Mouse (Mus musculus) embryonic facial prominence, embryonic 10.5 days (tissue): ENCODE data around the gene St8sia2. TPM values are rescaled to one million over a fixed set of nuclear protein-coding genes. Genes with fewer than 3 reads are reported as not detected.

Experiments used
- DNase-seq: peaks from one replicate; pipeline ENCODE4 v3.0.0-alpha.2; 2017; ENCODE audit warnings: low spot score
- H3K27ac ChIP-seq: fragments of 300-500 bp; sonication (generic); replicated peaks from 2 replicates; pipeline ENCODE4 v1.5.1; 2016; ENCODE audit warnings: mild to moderate bottlenecking
- H3K27me3 ChIP-seq: fragments of 300-500 bp; sonication (generic); replicated peaks from 2 replicates; pipeline ENCODE4 v1.6.1; 2016; ENCODE audit warnings: low read depth, mild to moderate bottlenecking; ENCODE audit not compliant: poor library complexity, severe bottlenecking
- H3K36me3 ChIP-seq: fragments of 300-500 bp; sonication (generic); replicated peaks from 2 replicates; pipeline ENCODE4 v1.6.1; 2016; ENCODE audit warnings: mild to moderate bottlenecking, moderate library complexity
- H3K4me1 ChIP-seq: fragments of 300-500 bp; sonication (generic); 2 replicates; pipeline ENCODE4 v1.6.1; 2016
- H3K4me3 ChIP-seq: fragments of 300-500 bp; sonication (generic); 2 replicates; pipeline ENCODE4 v1.5.1; 2016; ENCODE audit warnings: mild to moderate bottlenecking, moderate library complexity
- H3K9me3 ChIP-seq: fragments of 300-500 bp; sonication (generic); 2 replicates; pipeline ENCODE4 v1.6.1; 2016; ENCODE audit warnings: mild to moderate bottlenecking
- WGBS: fragments of 180-500 bp; shearing (Covaris S2); methylation state at CpG from one replicate; pipeline ENCODE4 v1.1.7; 2016; 5-methylcytosine and 5-hydroxymethylcytosine counted together
- polyA plus RNA-seq: library from polyadenylated mRNA; unstranded; fragments of >200 nt; fragmentation: Nextera tagmentation; extraction: Ambion mirVana; gene quantifications from 2 replicates; pipeline ENCODE4 v1.2.1, GENCODE M21; 2016

St8sia2 gene
- polyA plus RNA-seq, 1 experiment from 2014 or later: 14.7 TPM

GRCm38 (mm10) chr7:73954441-73954840 is 59.0 kb downstream of the St8sia2 start:
- H3K4me3 ChIP-seq: no peak overlapping the region
- no peak for DNase-seq
- WGBS: 74% methylated on average over 5 of the region's 5 CpGs
- no peaks in the 10 kb centered on the region for H3K27me3 ChIP-seq
- no peak overlapping the region for H3K27ac ChIP-seq
- peaks cover 91% of the 10 kb centered on the region for H3K36me3 ChIP-seq
- peaks cover 5% of the 10 kb centered on the region; the same call in 1 of the 2 replicates for H3K4me1 ChIP-seq
- no peaks in the 10 kb centered on the region for H3K9me3 ChIP-seq

GRCm38 (mm10) chr7:73953131-73953530 is 60.4 kb downstream of the St8sia2 start:
- Histone ChIP-seq H3K27me3 (no peaks in the 10 kb centered on the region), H3K9me3 (no peaks in the 10 kb centered on the region), H3K4me1 (no peaks in the 10 kb centered on the region), H3K4me3 (no peak overlapping the region), H3K36me3 (peaks cover 87% of the 10 kb centered on the region), H3K27ac (no peak overlapping the region)
- no peak for DNase-seq
- 88% methylated on average over 4 of the region's 4 CpGs for WGBS

GRCm38 (mm10) chr7:73941640-73942039 is 71.8 kb downstream of the St8sia2 start:
- WGBS: 82% methylated on average over 4 of the region's 4 CpGs
- no peak overlapping the region for H3K27ac ChIP-seq
- H3K4me3 ChIP-seq: no peak overlapping the region
- peak; percentile 39 for DNase-seq
- H3K27me3 ChIP-seq: no peaks in the 10 kb centered on the region
- H3K9me3 ChIP-seq: no peaks in the 10 kb centered on the region
- H3K36me3 ChIP-seq: peaks cover 70% of the 10 kb centered on the region
- H3K4me1 ChIP-seq: peaks cover 8% of the 10 kb centered on the region; the same call in 1 of the 2 replicates

- WGBS: 92% methylated on average over 8 of the region's 8 CpGs
- Histone ChIP-seq H3K36me3 (peaks cover 47% of the 10 kb centered on the region), H3K9me3 (no peaks in the 10 kb centered on the region)
These were observed 74.3 kb downstream of the St8sia2 start for GRCm38 (mm10) chr7:73939236-73939635.

GRCm38 (mm10) chr7:73938046-73938810 is 75.3 kb downstream of the St8sia2 start:
- peaks cover 8% of the 10 kb centered on the region; the same call in 1 of the 2 replicates for H3K4me1 ChIP-seq
- H3K9me3 ChIP-seq: no peaks in the 10 kb centered on the region
- peaks cover 37% of the 10 kb centered on the region for H3K36me3 ChIP-seq
- no peak for DNase-seq
- no peak overlapping the region for H3K27ac ChIP-seq
- H3K4me3 ChIP-seq: no peak overlapping the region
- no peaks in the 10 kb centered on the region for H3K27me3 ChIP-seq
- 83% methylated on average over 7 of the region's 7 CpGs for WGBS

More at GRCm38 (mm10) chr7:73939236-73939635, 74.3 kb downstream of the St8sia2 start:
- peaks cover 8% of the 10 kb centered on the region; the same call in 1 of the 2 replicates for H3K4me1 ChIP-seq
- H3K27ac ChIP-seq: no peak overlapping the region
- no peaks in the 10 kb centered on the region for H3K27me3 ChIP-seq
- no peak overlapping the region for H3K4me3 ChIP-seq
- DNase-seq: no peak

GRCm38 (mm10) chr7:73936119-73936518 is 77.4 kb downstream of the St8sia2 start:
- H3K27me3 ChIP-seq: no peaks in the 10 kb centered on the region
- peaks cover 19% of the 10 kb centered on the region for H3K36me3 ChIP-seq
- WGBS: 55% methylated on average over 3 of the region's 3 CpGs
- H3K4me1 ChIP-seq: peaks cover 3% of the 10 kb centered on the region; the same call in 1 of the 2 replicates
- H3K27ac ChIP-seq: no peak overlapping the region
- H3K4me3 ChIP-seq: no peak overlapping the region
- H3K9me3 ChIP-seq: no peaks in the 10 kb centered on the region
- DNase-seq: no peak

- H3K9me3 ChIP-seq: no peaks in the 10 kb centered on the region
- H3K27ac ChIP-seq: no peak overlapping the region
- no peaks in the 10 kb centered on the region for H3K27me3 ChIP-seq
- H3K36me3 ChIP-seq: peaks cover 17% of the 10 kb centered on the region
- 75% methylated on average over 2 of the region's 2 CpGs for WGBS
- H3K4me3 ChIP-seq: no peak overlapping the region
- no peak for DNase-seq
- peaks cover 1% of the 10 kb centered on the region; the same call in 1 of the 2 replicates for H3K4me1 ChIP-seq
These were observed 77.8 kb downstream of the St8sia2 start for GRCm38 (mm10) chr7:73935703-73936102.

- 82% methylated on average over 3 of the region's 3 CpGs for WGBS
- Histone ChIP-seq H3K27ac (no peak overlapping the region), H3K9me3 (no peaks in the 10 kb centered on the region), H3K4me3 (no peak overlapping the region), H3K36me3 (no peaks in the 10 kb centered on the region), H3K4me1 (no peaks in the 10 kb centered on the region; the same call in 1 of the 2 replicates), H3K27me3 (no peaks in the 10 kb centered on the region)
- no peak for DNase-seq
These were observed 80.5 kb downstream of the St8sia2 start for GRCm38 (mm10) chr7:73933036-73933435.

- DNase-seq: no peak
- no peaks in the 10 kb centered on the region for H3K27me3 ChIP-seq
- no peak overlapping the region for H3K4me3 ChIP-seq
- H3K36me3 ChIP-seq: no peaks in the 10 kb centered on the region
- peaks cover 25% of the 10 kb centered on the region for H3K4me1 ChIP-seq
- H3K27ac ChIP-seq: no peak overlapping the region
- WGBS: 77% methylated on average over 16 of the region's 16 CpGs
- H3K9me3 ChIP-seq: no peaks in the 10 kb centered on the region
These were observed 92.5 kb downstream of the St8sia2 start for GRCm38 (mm10) chr7:73920921-73921485.

GRCm38 (mm10) chr7:73917633-73918311 is 95.7 kb downstream of the St8sia2 start:
- 73% methylated on average over 9 of the region's 9 CpGs for WGBS
- H3K36me3 ChIP-seq: no peaks in the 10 kb centered on the region
- DNase-seq: no peak
- H3K4me1 ChIP-seq: peaks cover 25% of the 10 kb centered on the region
- no peaks in the 10 kb centered on the region for H3K27me3 ChIP-seq
- H3K4me3 ChIP-seq: no peak overlapping the region
- H3K9me3 ChIP-seq: no peaks in the 10 kb centered on the region
- H3K27ac ChIP-seq: no peak overlapping the region

- H3K9me3 ChIP-seq: no peaks in the 10 kb centered on the region
- H3K27me3 ChIP-seq: no peaks in the 10 kb centered on the region
- no peak overlapping the region for H3K4me3 ChIP-seq
- H3K27ac ChIP-seq: no peak overlapping the region
- WGBS: 35% methylated on average over 4 of the region's 4 CpGs
- no peak for DNase-seq
- H3K36me3 ChIP-seq: no peaks in the 10 kb centered on the region
- peaks cover 6% of the 10 kb centered on the region; the same call in 1 of the 2 replicates for H3K4me1 ChIP-seq
These were observed 101.6 kb downstream of the St8sia2 start for GRCm38 (mm10) chr7:73911899-73912298.

GRCm38 (mm10) chr7:73910843-73911242 is 102.6 kb downstream of the St8sia2 start:
- Histone ChIP-seq H3K27ac (no peak overlapping the region), H3K9me3 (no peaks in the 10 kb centered on the region), H3K4me3 (no peak overlapping the region), H3K27me3 (no peaks in the 10 kb centered on the region), H3K36me3 (no peaks in the 10 kb centered on the region), H3K4me1 (peaks cover 6% of the 10 kb centered on the region; the same call in 1 of the 2 replicates)
- 92% methylated on average over 4 of the region's 4 CpGs for WGBS
- DNase-seq: no peak
